ENCODE assay signal across 19 mouse cellular contexts in genomic region chr5:12944554-12944953, GRCm38 (mm10).
DNase-seq lines count a peak whose midpoint lies in the region; ATAC-seq lines count a peak whose summit lies in the region.
"Had no signal": no experiment of that assay in that cellular context is flagged by ENCODE, and none has a peak within 500 bp of the region (broad histone marks: within the 10 kb centered on the region; RNA-seq: fewer than 3 reads in every experiment).

No protein-coding gene starts in this region.

- no peak overlapping the region for H3K27ac ChIP-seq in heart, embryonic 12.5 days (ENCODE audit: poor library complexity, severe bottlenecking)
- no peak overlapping the region for H3K27ac ChIP-seq in kidney, embryonic 16.5 days (ENCODE audit: low read length)
- H3K27ac ChIP-seq: embryonic facial prominence, embryonic 12.5 days; gastrocnemius, adult 2 months; hindbrain, embryonic 14.5 days; limb, embryonic 13.5 days; liver, embryonic 15.5 days; neural tube, embryonic 12.5 days; stomach, postnatal 0 days had no signal

- no peaks in the 10 kb centered on the region for H3K9me3 ChIP-seq in heart, embryonic 12.5 days (replicated peaks)
- no peaks in the 10 kb centered on the region for H3K9me3 ChIP-seq in kidney, embryonic 16.5 days (ENCODE audit: low read length)
- H3K9me3 ChIP-seq: embryonic facial prominence, embryonic 12.5 days; limb, embryonic 13.5 days; liver, embryonic 15.5 days; neural tube, embryonic 12.5 days had no signal

- H3K4me1 ChIP-seq in heart, embryonic 12.5 days (replicated peaks) = no peaks in the 10 kb centered on the region
- H3K4me1 ChIP-seq in kidney, embryonic 16.5 days (ENCODE audit: insufficient read depth, low read length) = 0 out of 2 replicates have a peak, but pooled peaks cover 4% of the 10 kb centered on the region
- H3K4me1 ChIP-seq: liver, embryonic 15.5 days; neural tube, embryonic 12.5 days had no signal

- no peak overlapping the region for H3K9ac ChIP-seq in heart, embryonic 12.5 days
- H3K9ac ChIP-seq in kidney, embryonic 16.5 days (replicated peaks; ENCODE audit: low read length) = no peak overlapping the region
- H3K9ac ChIP-seq: embryonic facial prominence, embryonic 12.5 days; hindbrain, embryonic 14.5 days; limb, embryonic 13.5 days; liver, embryonic 15.5 days; neural tube, embryonic 12.5 days had no signal

- ATAC-seq in heart, embryonic 12.5 days (ENCODE audit: insufficient number of reproducible peaks, low FRiP score) = 0 out of 2 replicates have a peak, but pooled peaks have one; percentile 45
- ATAC-seq in kidney, embryonic 16.5 days (ENCODE audit: low FRiP score, low TSS enrichment) = 0 out of 2 replicates have a peak, but pooled peaks have one; percentile 23
- ATAC-seq: forebrain, embryonic 16.5 days; intestine, embryonic 16.5 days had no signal

- no peak overlapping the region for H3K4me2 ChIP-seq in heart, embryonic 12.5 days
- H3K4me2 ChIP-seq in kidney, embryonic 16.5 days (replicated peaks; ENCODE audit: low read depth, low read length) = no peak overlapping the region
- H3K4me2 ChIP-seq: embryonic facial prominence, embryonic 12.5 days; hindbrain, embryonic 14.5 days; limb, embryonic 13.5 days; liver, embryonic 15.5 days; midbrain, embryonic 11.5 days; neural tube, embryonic 12.5 days had no signal

- DNase-seq in heart, postnatal 14 days = no peak
- DNase-seq in retina, postnatal 1 day = peak; percentile 6
- DNase-seq in retina, embryonic 14.5 days (ENCODE audit: low spot score) = no peak
- no peak for DNase-seq in right cerebral cortex, adult 2 months (ENCODE audit: low spot score in 2 of 2)
- DNase-seq in left cerebral cortex, adult 9 months (ENCODE audit: low spot score in 2 of 2) = no peak
- DNase-seq: cerebellum, adult 18-20 months; gastrocnemius, adult 2 months; right cerebral cortex, postnatal 25 days had no signal

- intact Hi-C loops in heart, postnatal 14 days (cut with DNase I) = no loop called here

- H3K36me3 ChIP-seq in heart, embryonic 12.5 days = no peaks in the 10 kb centered on the region
- H3K36me3 ChIP-seq in kidney, embryonic 16.5 days (ENCODE audit: insufficient read depth, low read length) = no peaks in the 10 kb centered on the region
- H3K36me3 ChIP-seq: embryonic facial prominence, embryonic 12.5 days; limb, embryonic 13.5 days; liver, embryonic 15.5 days; neural tube, embryonic 12.5 days had no signal

- 53% methylated on average over 5 of the region's 5 CpGs for WGBS in heart, embryonic 12.5 days
- WGBS in kidney, embryonic 16.5 days = 67% methylated on average over 5 of the region's 5 CpGs

- no peaks in the 10 kb centered on the region for H3K27me3 ChIP-seq in heart, embryonic 12.5 days (replicated peaks)
- H3K27me3 ChIP-seq in kidney, embryonic 16.5 days (ENCODE audit: insufficient read depth, low read length) = no peaks in the 10 kb centered on the region
- H3K27me3 ChIP-seq: embryonic facial prominence, embryonic 12.5 days; limb, embryonic 13.5 days; liver, embryonic 15.5 days; neural tube, embryonic 12.5 days had no signal

- H3K4me3 ChIP-seq in heart, embryonic 12.5 days = no peak overlapping the region
- H3K4me3 ChIP-seq in kidney, embryonic 16.5 days (ENCODE audit: low read length) = no peak overlapping the region
- H3K4me3 ChIP-seq: embryonic facial prominence, embryonic 12.5 days; gastrocnemius, adult 2 months; limb, embryonic 13.5 days; liver, embryonic 15.5 days; neural tube, embryonic 12.5 days had no signal
